Mouse (Mus musculus): ENCODE results near the gene Acvr1c. TPM values are rescaled to one million over a fixed set of nuclear protein-coding genes. Genes with fewer than 3 reads are reported as not detected.

The Acvr1c gene
- polyA plus RNA-seq, 1 experiment from 2014 or later, result 0.24 TPM

- ATAC-seq (ENCODE audit: low read depth) (peak; percentile 35; the same call in 1 of the 2 replicates), DNase-seq (ENCODE audit: low spot score) (no peak)
- Histone ChIP-seq H3K4me1 (ENCODE audit: control insufficient read depth, insufficient read depth, low read length) (peaks cover 7% of the 10 kb centered on the region), H3K27ac (replicated peaks; ENCODE audit: low read depth, low read length) (no peak overlapping the region), H3K9me3 (ENCODE audit: control insufficient read depth, low read length) (no peaks in the 10 kb centered on the region), H3K36me3 (ENCODE audit: control insufficient read depth, insufficient read depth, low read length) (no peaks in the 10 kb centered on the region), H3K9ac (ENCODE audit: low read depth, low read length) (peak overlapping the region; percentile 53; the same call in 1 of the 2 replicates), H3K4me2 (ENCODE audit: low read depth, low read length) (peak overlapping the region; percentile 99), H3K4me3 (ENCODE audit: low read depth, low read length) (peak overlapping the region; percentile 61), H3K27me3 (replicated peaks; ENCODE audit: control insufficient read depth, insufficient read depth, low read length) (peaks cover 26% of the 10 kb centered on the region; the same call in 1 of the 2 replicates)
- WGBS, result 14% methylated on average over 3 of the region's 3 CpGs
These were observed 401 bp upstream of the Acvr1c start for GRCm38 (mm10) chr2:58358132-58358460.

DNA sequence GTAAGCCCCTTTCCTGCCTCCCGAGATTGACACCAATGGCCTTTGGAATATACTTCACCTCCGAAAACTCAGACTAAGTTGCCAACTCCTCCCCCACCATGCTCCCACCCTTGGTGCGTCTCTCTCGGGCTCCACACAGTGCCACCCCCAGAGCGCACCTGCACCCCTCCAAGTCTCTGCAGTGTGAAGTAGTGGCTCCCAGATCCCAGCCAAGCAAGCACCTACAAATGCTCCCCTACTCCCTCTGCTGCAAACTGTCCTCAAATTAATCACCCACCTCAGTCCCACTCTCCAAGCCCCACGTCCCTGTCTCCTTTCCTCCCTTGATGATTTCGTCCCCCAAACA lies 654 bp downstream of the Acvr1c start:
- no peak for DNase-seq (ENCODE audit: low spot score)
- peak overlapping the region; percentile 99 for H3K4me2 ChIP-seq (ENCODE audit: low read depth, low read length)
- 2% methylated on average over 7 of the region's 7 CpGs for WGBS

DNA sequence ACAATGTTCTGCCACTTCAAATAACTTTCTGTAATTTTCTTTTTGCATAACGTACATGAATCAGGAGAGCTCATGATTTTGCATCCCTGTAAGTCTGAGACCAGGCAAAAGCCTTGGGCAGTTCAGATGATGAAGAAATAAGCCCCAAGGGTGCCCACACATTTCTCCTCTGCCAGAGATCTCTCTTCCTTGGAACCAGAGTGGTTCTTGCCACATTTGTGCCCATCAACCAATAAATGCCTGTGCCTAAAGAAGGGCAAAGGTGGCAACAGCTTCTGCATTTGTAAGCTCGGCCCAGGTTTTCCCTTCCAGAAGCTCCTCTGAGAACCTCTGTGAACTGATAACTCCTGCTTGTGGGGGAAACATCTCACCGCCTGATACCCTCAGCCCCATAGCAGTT lies 3.3 kb downstream of the Acvr1c start:
- H3K4me3 ChIP-seq (ENCODE audit: low read depth, low read length), result no peak overlapping the region
- no peak overlapping the region for H3K27ac ChIP-seq (replicated peaks; ENCODE audit: low read depth, low read length)
- H3K9ac ChIP-seq (ENCODE audit: low read depth, low read length), result no peak overlapping the region
- no peak overlapping the region for H3K4me2 ChIP-seq (ENCODE audit: low read depth, low read length)
- no peak for ATAC-seq (ENCODE audit: low read depth)
- peaks cover 26% of the 10 kb centered on the region; the same call in 1 of the 2 replicates for H3K27me3 ChIP-seq (replicated peaks; ENCODE audit: control insufficient read depth, insufficient read depth, low read length)
- peaks cover 7% of the 10 kb centered on the region for H3K4me1 ChIP-seq (ENCODE audit: control insufficient read depth, insufficient read depth, low read length)
- H3K9me3 ChIP-seq (ENCODE audit: control insufficient read depth, low read length), result no peaks in the 10 kb centered on the region
- H3K36me3 ChIP-seq (ENCODE audit: control insufficient read depth, insufficient read depth, low read length), result no peaks in the 10 kb centered on the region
- 77% methylated on average over 3 of the region's 3 CpGs for WGBS
- DNase-seq (ENCODE audit: low spot score), result no peak

More for the DNA sequence above, 654 bp downstream of the Acvr1c start:
- H3K9me3 ChIP-seq (ENCODE audit: control insufficient read depth, low read length), result no peaks in the 10 kb centered on the region
- H3K36me3 ChIP-seq (ENCODE audit: control insufficient read depth, insufficient read depth, low read length), result no peaks in the 10 kb centered on the region
- peaks cover 7% of the 10 kb centered on the region for H3K4me1 ChIP-seq (ENCODE audit: control insufficient read depth, insufficient read depth, low read length)
- peak overlapping the region; percentile 53; the same call in 1 of the 2 replicates for H3K9ac ChIP-seq (ENCODE audit: low read depth, low read length)
- ATAC-seq (ENCODE audit: low read depth), result no peak
- H3K27me3 ChIP-seq (replicated peaks; ENCODE audit: control insufficient read depth, insufficient read depth, low read length), result peaks cover 26% of the 10 kb centered on the region; the same call in 1 of the 2 replicates
- H3K27ac ChIP-seq (replicated peaks; ENCODE audit: low read depth, low read length), result no peak overlapping the region
- H3K4me3 ChIP-seq (ENCODE audit: low read depth, low read length), result peak overlapping the region; percentile 61

DNA sequence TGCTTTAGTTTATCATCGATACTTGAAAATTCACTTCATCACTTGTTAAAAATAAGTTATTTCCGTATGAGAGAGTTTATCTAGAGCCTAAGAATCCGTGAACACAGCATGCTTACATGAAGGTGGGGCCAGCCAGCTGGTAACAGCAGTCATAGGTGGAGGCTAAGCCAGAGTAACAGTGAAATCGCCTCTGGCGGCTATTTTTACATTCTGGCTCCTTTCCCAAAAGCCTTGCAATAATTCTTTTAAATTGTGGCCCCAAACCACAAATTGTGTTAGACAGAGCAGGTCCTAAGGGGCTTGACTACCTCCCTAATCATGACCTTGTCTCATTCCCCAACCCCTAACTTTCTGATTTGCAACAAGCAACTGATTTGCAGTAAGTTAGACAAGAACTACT lies 4.8 kb downstream of the Acvr1c start:
- no peak for DNase-seq (ENCODE audit: low spot score)
- Histone ChIP-seq H3K27ac (replicated peaks; ENCODE audit: low read depth, low read length) (no peak overlapping the region), H3K4me2 (ENCODE audit: low read depth, low read length) (no peak overlapping the region), H3K36me3 (ENCODE audit: control insufficient read depth, insufficient read depth, low read length) (no peaks in the 10 kb centered on the region), H3K4me1 (ENCODE audit: control insufficient read depth, insufficient read depth, low read length) (peaks cover 7% of the 10 kb centered on the region), H3K9me3 (ENCODE audit: control insufficient read depth, low read length) (no peaks in the 10 kb centered on the region), H3K27me3 (replicated peaks; ENCODE audit: control insufficient read depth, insufficient read depth, low read length) (peaks cover 21% of the 10 kb centered on the region; the same call in 1 of the 2 replicates), H3K9ac (ENCODE audit: low read depth, low read length) (no peak overlapping the region), H3K4me3 (ENCODE audit: low read depth, low read length) (no peak overlapping the region)
- no peak for ATAC-seq (ENCODE audit: low read depth)
- WGBS, result 50% methylated on average over 5 of the region's 5 CpGs

DNA sequence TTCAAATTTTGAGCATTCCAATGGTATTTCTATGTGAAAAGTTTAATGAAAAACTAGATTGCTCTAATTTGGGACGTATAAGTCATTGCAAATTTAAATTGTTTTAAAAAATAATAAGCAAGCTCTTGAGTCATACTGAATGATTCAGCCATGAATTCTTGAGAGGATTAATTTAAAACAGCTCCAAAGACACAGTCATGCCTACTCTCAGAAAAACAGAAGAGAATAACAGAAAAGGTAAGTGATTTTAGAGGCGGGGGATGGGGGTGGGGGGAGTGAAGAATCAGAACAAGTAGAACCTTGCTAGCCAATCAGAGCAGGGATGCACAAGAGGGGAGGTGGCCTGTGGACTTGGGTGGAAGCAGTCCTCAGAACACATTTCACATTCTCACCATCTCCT lies 7.0 kb downstream of the Acvr1c start:
- WGBS, result 73% methylated on average over 2 of the region's 2 CpGs
- H3K27ac ChIP-seq (replicated peaks; ENCODE audit: low read depth, low read length), result no peak overlapping the region
- H3K4me2 ChIP-seq (ENCODE audit: low read depth, low read length), result no peak overlapping the region
- DNase-seq (ENCODE audit: low spot score) (no peak), ATAC-seq (ENCODE audit: low read depth) (no peak)
- no peak overlapping the region for H3K4me3 ChIP-seq (ENCODE audit: low read depth, low read length)
- no peak overlapping the region for H3K9ac ChIP-seq (ENCODE audit: low read depth, low read length)
- H3K4me1 ChIP-seq (ENCODE audit: control insufficient read depth, insufficient read depth, low read length), result no peaks in the 10 kb centered on the region
- no peaks in the 10 kb centered on the region for H3K9me3 ChIP-seq (ENCODE audit: control insufficient read depth, low read length)
- 0 out of 2 replicates have a peak, but pooled peaks cover 3% of the 10 kb centered on the region for H3K27me3 ChIP-seq (replicated peaks; ENCODE audit: control insufficient read depth, insufficient read depth, low read length)
- H3K36me3 ChIP-seq (ENCODE audit: control insufficient read depth, insufficient read depth, low read length), result no peaks in the 10 kb centered on the region

GRCm38 (mm10) chr2:58336730-58337129 lies 21.0 kb downstream of the Acvr1c start:
- H3K9me3 ChIP-seq (ENCODE audit: control insufficient read depth, low read length), result no peaks in the 10 kb centered on the region
- H3K4me2 ChIP-seq (ENCODE audit: low read depth, low read length), result no peak overlapping the region
- DNase-seq (ENCODE audit: low spot score), result no peak
- WGBS, result 81% methylated on average over 5 of the region's 5 CpGs
- no peaks in the 10 kb centered on the region for H3K4me1 ChIP-seq (ENCODE audit: control insufficient read depth, insufficient read depth, low read length)
- no peak overlapping the region for H3K4me3 ChIP-seq (ENCODE audit: low read depth, low read length)
- H3K9ac ChIP-seq (ENCODE audit: low read depth, low read length), result no peak overlapping the region
- no peak overlapping the region for H3K27ac ChIP-seq (replicated peaks; ENCODE audit: low read depth, low read length)
- no peak for ATAC-seq (ENCODE audit: low read depth)
- no peaks in the 10 kb centered on the region for H3K27me3 ChIP-seq (replicated peaks; ENCODE audit: control insufficient read depth, insufficient read depth, low read length)
- no peaks in the 10 kb centered on the region for H3K36me3 ChIP-seq (ENCODE audit: control insufficient read depth, insufficient read depth, low read length)

GRCm38 (mm10) chr2:58329589-58329988 lies 28.1 kb downstream of the Acvr1c start:
- H3K36me3 ChIP-seq (ENCODE audit: control insufficient read depth, insufficient read depth, low read length), result no peaks in the 10 kb centered on the region
- no peaks in the 10 kb centered on the region; the same call in 1 of the 2 replicates for H3K4me1 ChIP-seq (ENCODE audit: control insufficient read depth, insufficient read depth, low read length)
- no peak overlapping the region for H3K9ac ChIP-seq (ENCODE audit: low read depth, low read length)
- no peaks in the 10 kb centered on the region for H3K27me3 ChIP-seq (replicated peaks; ENCODE audit: control insufficient read depth, insufficient read depth, low read length)
- no peak overlapping the region for H3K4me2 ChIP-seq (ENCODE audit: low read depth, low read length)
- H3K27ac ChIP-seq (replicated peaks; ENCODE audit: low read depth, low read length), result no peak overlapping the region
- no peak for DNase-seq (ENCODE audit: low spot score)
- no peak overlapping the region for H3K4me3 ChIP-seq (ENCODE audit: low read depth, low read length)
- WGBS, result 74% methylated on average over 5 of the region's 5 CpGs
- no peaks in the 10 kb centered on the region for H3K9me3 ChIP-seq (ENCODE audit: control insufficient read depth, low read length)
- ATAC-seq (ENCODE audit: low read depth), result no peak

- H3K27ac ChIP-seq (replicated peaks; ENCODE audit: low read depth, low read length), result no peak overlapping the region
- H3K9me3 ChIP-seq (ENCODE audit: control insufficient read depth, low read length), result no peaks in the 10 kb centered on the region
- H3K9ac ChIP-seq (ENCODE audit: low read depth, low read length), result peak overlapping the region; percentile 67
- no peaks in the 10 kb centered on the region; the same call in 1 of the 2 replicates for H3K4me1 ChIP-seq (ENCODE audit: control insufficient read depth, insufficient read depth, low read length)
- H3K27me3 ChIP-seq (replicated peaks; ENCODE audit: control insufficient read depth, insufficient read depth, low read length), result no peaks in the 10 kb centered on the region
- H3K4me2 ChIP-seq (ENCODE audit: low read depth, low read length), result peak overlapping the region; percentile 82
- DNase-seq (ENCODE audit: low spot score) (peak; percentile 57), ATAC-seq (ENCODE audit: low read depth) (peak; percentile 90)
- H3K36me3 ChIP-seq (ENCODE audit: control insufficient read depth, insufficient read depth, low read length), result no peaks in the 10 kb centered on the region
- peak overlapping the region; percentile 42 for H3K4me3 ChIP-seq (ENCODE audit: low read depth, low read length)
- WGBS, result 13% methylated on average over 13 of the region's 23 CpGs
These were observed 33.4 kb downstream of the Acvr1c start for GRCm38 (mm10) chr2:58324118-58324901.

DNA sequence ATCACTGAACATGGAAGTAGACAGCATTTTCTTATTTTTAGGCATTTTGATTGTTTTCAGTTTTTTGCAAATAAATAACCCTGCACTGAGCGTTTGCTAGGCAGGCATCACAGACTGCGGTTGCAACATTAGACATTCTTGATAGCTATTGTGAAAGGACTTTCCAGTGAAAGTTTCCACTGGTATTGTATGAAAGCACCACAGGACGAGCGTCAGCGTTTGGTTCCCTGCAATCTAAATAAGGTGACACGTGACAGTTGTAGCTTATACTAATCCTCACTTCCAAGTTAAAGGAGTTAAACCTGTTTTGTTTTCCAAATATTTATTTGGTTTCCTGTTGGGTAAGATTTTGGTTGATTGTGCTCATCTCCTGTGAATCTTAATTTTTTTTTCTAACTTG lies 34.4 kb downstream of the Acvr1c start:
- no peak for ATAC-seq (ENCODE audit: low read depth)

More for the DNA sequence above, 34.4 kb downstream of the Acvr1c start:
- H3K9ac ChIP-seq (ENCODE audit: low read depth, low read length), result no peak overlapping the region
- H3K9me3 ChIP-seq (ENCODE audit: control insufficient read depth, low read length), result no peaks in the 10 kb centered on the region
- H3K27ac ChIP-seq (replicated peaks; ENCODE audit: low read depth, low read length), result no peak overlapping the region
- no peaks in the 10 kb centered on the region for H3K36me3 ChIP-seq (ENCODE audit: control insufficient read depth, insufficient read depth, low read length)
- no peak for DNase-seq (ENCODE audit: low spot score)
- no peaks in the 10 kb centered on the region for H3K27me3 ChIP-seq (replicated peaks; ENCODE audit: control insufficient read depth, insufficient read depth, low read length)
- no peak overlapping the region for H3K4me3 ChIP-seq (ENCODE audit: low read depth, low read length)
- WGBS, result 84% methylated on average over 6 of the region's 6 CpGs
- no peaks in the 10 kb centered on the region; the same call in 1 of the 2 replicates for H3K4me1 ChIP-seq (ENCODE audit: control insufficient read depth, insufficient read depth, low read length)
- H3K4me2 ChIP-seq (ENCODE audit: low read depth, low read length), result no peak overlapping the region

All from embryonic facial prominence, embryonic 14.5 days (tissue).